Mouse (Mus musculus) embryonic facial prominence, embryonic 10.5 days (tissue): ENCODE data around the gene F11r. TPM values are rescaled to one million over a fixed set of nuclear protein-coding genes. Genes with fewer than 3 reads are reported as not detected.

ENCODE experiments used
- DNase-seq: peaks from one replicate; pipeline ENCODE4 v3.0.0-alpha.2; 2017; ENCODE audit warnings: low spot score
- H3K27ac ChIP-seq: fragments of 300-500 bp; sonication (generic); replicated peaks from 2 replicates; pipeline ENCODE4 v1.5.1; 2016; ENCODE audit warnings: mild to moderate bottlenecking
- H3K27me3 ChIP-seq: fragments of 300-500 bp; sonication (generic); replicated peaks from 2 replicates; pipeline ENCODE4 v1.6.1; 2016; ENCODE audit warnings: low read depth, mild to moderate bottlenecking; ENCODE audit not compliant: poor library complexity, severe bottlenecking
- H3K36me3 ChIP-seq: fragments of 300-500 bp; sonication (generic); replicated peaks from 2 replicates; pipeline ENCODE4 v1.6.1; 2016; ENCODE audit warnings: mild to moderate bottlenecking, moderate library complexity
- H3K4me1 ChIP-seq: fragments of 300-500 bp; sonication (generic); 2 replicates; pipeline ENCODE4 v1.6.1; 2016
- H3K4me3 ChIP-seq: fragments of 300-500 bp; sonication (generic); 2 replicates; pipeline ENCODE4 v1.5.1; 2016; ENCODE audit warnings: mild to moderate bottlenecking, moderate library complexity
- H3K9me3 ChIP-seq: fragments of 300-500 bp; sonication (generic); 2 replicates; pipeline ENCODE4 v1.6.1; 2016; ENCODE audit warnings: mild to moderate bottlenecking
- WGBS: fragments of 180-500 bp; shearing (Covaris S2); methylation state at CpG from one replicate; pipeline ENCODE4 v1.1.7; 2016; 5-methylcytosine and 5-hydroxymethylcytosine counted together
- polyA plus RNA-seq: library from polyadenylated mRNA; unstranded; fragments of >200 nt; fragmentation: Nextera tagmentation; extraction: Ambion mirVana; gene quantifications from 2 replicates; pipeline ENCODE4 v1.2.1, GENCODE M21; 2016

F11r gene
- polyA plus RNA-seq, 1 experiment from 2014 or later: 34.7 TPM

DNA sequence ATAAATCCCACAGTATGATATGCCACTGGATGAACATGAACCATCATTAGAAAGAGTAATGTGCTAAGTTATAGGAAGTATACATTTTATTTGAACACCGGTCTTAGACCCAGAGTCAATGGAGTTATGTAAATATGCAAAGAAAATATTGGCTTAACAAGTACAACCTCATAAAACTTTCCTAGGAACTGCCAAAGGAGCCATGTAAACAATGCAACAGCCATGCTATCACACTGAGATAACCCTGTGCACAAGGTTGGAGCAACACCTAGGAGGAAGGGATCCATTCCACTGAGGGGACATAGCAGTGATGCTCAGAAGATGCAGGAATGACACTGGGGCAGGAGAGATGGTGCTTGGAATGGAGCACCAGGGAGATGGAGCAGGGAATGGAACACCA lies 76.4 kb downstream of the F11r start:
- 86% methylated on average over 1 of the region's 1 CpGs for WGBS
- DNase-seq: no peak

More for the DNA sequence above, 76.4 kb downstream of the F11r start:
- Histone ChIP-seq H3K27ac (no peak overlapping the region), H3K4me3 (no peak overlapping the region), H3K9me3 (no peaks in the 10 kb centered on the region), H3K4me1 (no peaks in the 10 kb centered on the region), H3K36me3 (no peaks in the 10 kb centered on the region), H3K27me3 (no peaks in the 10 kb centered on the region)

Other genes with a start within 250 kb of the F11r start
- gene Pcp4l1, start 241.3 kb upstream of the F11r start, polyA plus RNA-seq: 5.2 and 6.7 TPM in 2 replicates
- gene Nr1i3, start 223.6 kb upstream of the F11r start, polyA plus RNA-seq: 0.21 TPM in 2 replicates
- gene Tomm40l, start 215.0 kb upstream of the F11r start, polyA plus RNA-seq: 32.4 and 33.3 TPM in 2 replicates
- gene Apoa2, start 212.5 kb upstream of the F11r start, polyA plus RNA-seq: 2.7 and 3.1 TPM in 2 replicates
- gene Fcer1g, start 203.2 kb upstream of the F11r start, polyA plus RNA-seq: 12.4 and 16.5 TPM in 2 replicates
- gene Adamts4, start 187.1 kb upstream of the F11r start, polyA plus RNA-seq: 11.8 and 12.7 TPM in 2 replicates
- gene Ndufs2, start 186.1 kb upstream of the F11r start, polyA plus RNA-seq: 269 and 279 TPM in 2 replicates
- 68.7 and 70.8 TPM in 2 replicates for gene B4galt3, start 167.2 kb upstream of the F11r start, polyA plus RNA-seq
- gene Ppox, start 156.3 kb upstream of the F11r start, polyA plus RNA-seq: 52.0 and 57.5 TPM in 2 replicates
- 106 and 107 TPM in 2 replicates for gene Usp21, start 149.5 kb upstream of the F11r start, polyA plus RNA-seq
- 100 and 105 TPM in 2 replicates for gene Ufc1, start 142.5 kb upstream of the F11r start, polyA plus RNA-seq
- gene Dedd, start 108.4 kb upstream of the F11r start, polyA plus RNA-seq: 50.3 and 50.4 TPM in 2 replicates
- gene Nit1, start 91.9 kb upstream of the F11r start, polyA plus RNA-seq: 33.6 and 36.8 TPM in 2 replicates
- gene Pfdn2, start 91.9 kb upstream of the F11r start, polyA plus RNA-seq: 156 TPM in 2 replicates
- gene Klhdc9, start 76.7 kb upstream of the F11r start, polyA plus RNA-seq: 1.2 and 1.6 TPM in 2 replicates
- 2.6 and 4.6 TPM in 2 replicates for gene Nectin4, start 67.4 kb upstream of the F11r start, polyA plus RNA-seq
- gene Arhgap30, start 48.6 kb upstream of the F11r start, polyA plus RNA-seq: 0.65 and 0.72 TPM in 2 replicates
- 138 and 139 TPM in 2 replicates for gene Usf1, start 26.2 kb upstream of the F11r start, polyA plus RNA-seq
- gene Tstd1, start 18.7 kb upstream of the F11r start, polyA plus RNA-seq: 6.0 and 9.0 TPM in 2 replicates
- gene Alyref2, start 65.9 kb downstream of the F11r start, polyA plus RNA-seq: 7.4 and 9.3 TPM in 2 replicates
- gene Itln1, start 97.8 kb downstream of the F11r start, polyA plus RNA-seq: not detected in 2 replicates
- gene Cd244a, start 121.7 kb downstream of the F11r start, polyA plus RNA-seq: 0.19 TPM in 1 of 2 replicates, not detected in the other
- gene Ly9, start 169.9 kb downstream of the F11r start, polyA plus RNA-seq: 0.06 and 0.07 TPM in 2 replicates
- gene Slamf7, start 215.5 kb downstream of the F11r start, polyA plus RNA-seq: not detected in 2 replicates
- gene Cd48, start 244.5 kb downstream of the F11r start, polyA plus RNA-seq: 0.29 and 0.55 TPM in 2 replicates